Mouse (Mus musculus) CD8-positive naive resting alpha-beta T cell, adult 2 months (primary cell): ENCODE measurements around the gene Gm8011.
"Not testable (repeated sequence)": the region's sequence is repeated elsewhere in the genome, so short reads cannot be mapped to it uniquely, and the experiment has no call there.

Experiments used
- DNase-seq, 2 experiments: peaks; one replicate each; pipeline ENCODE4 v3.0.0; 2022; ENCODE audit warnings: low read depth in 2 of 2, low spot score in 2 of 2

Gm8011 gene

DNA sequence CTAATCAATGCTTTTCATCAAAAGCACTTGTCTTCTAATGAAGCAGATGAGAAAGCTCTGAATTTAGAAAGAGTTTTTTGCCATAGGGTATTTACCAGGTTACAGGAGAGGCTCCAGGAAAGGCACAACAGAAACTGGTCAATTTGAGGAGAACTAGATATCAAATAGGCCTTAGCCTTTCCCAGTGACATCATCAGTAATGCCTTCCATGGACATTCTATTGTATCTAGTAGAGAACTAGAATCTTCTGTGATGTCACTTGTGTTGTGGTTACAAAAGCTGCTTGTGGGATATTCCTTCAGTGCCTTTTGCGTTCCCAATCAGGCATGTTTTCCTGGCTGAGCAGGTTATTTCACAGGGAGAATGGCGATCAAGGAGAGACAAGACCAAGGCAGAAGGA is at the start of gene Gm8011:
Gene Gm8011 (plus strand): TSS at position 301 of the 400 bp plus-strand sequence.
- not testable (repeated sequence) for DNase-seq

GRCm38 (mm10) chr14:42439573-42439972 is 24.1 kb upstream of the Gm8011 start, which contains the start of gene Gm8005:
TSS of gene Gm8005 (minus strand) at chr14:42439673.
- DNase-seq = not testable (repeated sequence)

DNA sequence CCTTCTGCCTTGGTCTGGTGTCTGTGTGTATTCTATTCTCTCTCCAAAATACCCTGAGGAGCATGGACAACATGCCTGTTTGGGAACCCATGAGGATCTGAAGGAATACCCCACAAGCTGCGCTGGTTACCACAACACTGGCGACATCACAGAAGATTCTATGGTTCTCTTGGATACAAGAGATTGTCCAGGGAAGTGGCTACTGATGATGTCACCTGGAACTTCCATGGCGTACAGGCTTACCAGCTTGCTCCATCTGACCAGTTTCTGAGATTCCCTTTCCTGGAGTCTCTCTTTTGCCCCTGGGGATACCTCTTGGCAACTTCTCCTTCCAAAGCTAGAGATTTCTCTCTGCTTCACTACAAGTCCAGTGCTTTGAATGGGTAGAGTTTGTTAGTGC is 38.6 kb downstream of the Gm8011 start, which contains the start of gene Gm8020:
Gene Gm8020 (minus strand): TSS at position 101 of the 400 bp plus-strand sequence.
- DNase-seq = not testable (repeated sequence)
